Mouse (Mus musculus): Measurements from ENCODE around the gene Tmem189. TPM values are rescaled to one million over a fixed set of nuclear protein-coding genes. Genes with fewer than 3 reads are reported as not detected.
"Not testable (repeated sequence)": the region's sequence is repeated elsewhere in the genome, so short reads cannot be mapped to it uniquely, and the experiment has no call there.

Gene Tmem189
- polyA plus RNA-seq, 1 experiment from 2014 or later = 52.8 TPM

DNA sequence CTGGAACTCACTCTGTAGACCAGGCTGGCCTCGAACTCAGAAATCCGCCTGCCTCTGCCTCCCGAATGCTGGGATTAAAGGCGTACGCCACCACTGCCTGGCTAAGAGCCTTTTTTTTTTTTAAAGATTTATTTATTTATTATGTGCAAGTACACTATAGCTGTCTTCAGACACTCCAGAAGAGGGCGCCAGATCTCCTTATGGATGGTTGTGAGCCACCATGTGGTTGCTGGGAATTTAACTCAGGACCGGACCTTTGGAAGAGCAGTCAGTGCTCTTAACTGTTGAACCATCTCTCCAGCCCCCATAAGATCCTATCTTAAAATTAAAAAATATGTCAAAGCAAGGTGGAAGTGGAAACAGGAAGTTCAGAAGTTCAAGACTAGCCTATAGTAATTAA, 76.3 kb downstream of the Tmem189 start:
- ATAC-seq (ENCODE audit: low FRiP score, low TSS enrichment); H3K9me3 ChIP-seq (ENCODE audit: control insufficient read depth, low read length): not testable (repeated sequence)
- WGBS = 93% methylated on average over 6 of the region's 7 CpGs

DNA sequence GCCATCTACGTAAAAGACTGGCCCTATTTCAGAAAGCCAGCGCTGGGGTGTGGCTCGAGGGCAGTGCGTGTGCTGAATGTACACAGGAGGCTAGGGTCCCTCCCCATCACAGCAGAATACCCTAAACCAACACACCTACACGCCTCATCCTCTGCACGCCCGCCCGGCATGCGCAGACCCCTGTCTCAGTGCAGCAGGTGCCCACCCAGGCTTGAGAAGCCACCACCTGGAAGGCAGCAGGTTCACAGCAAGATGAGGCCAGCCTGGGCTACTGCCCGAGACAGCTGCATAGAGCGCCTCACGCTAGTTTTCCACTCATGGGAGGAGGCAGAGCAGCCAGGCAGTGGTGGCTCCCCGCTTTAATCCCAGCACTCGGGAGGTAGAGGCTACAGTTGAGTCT, 77.5 kb downstream of the Tmem189 start:
- ATAC-seq (ENCODE audit: low FRiP score, low TSS enrichment) = no peak
- 95% methylated on average over 14 of the region's 14 CpGs for whole genome bisulfite sequencing

More for the DNA sequence above, 76.3 kb downstream of the Tmem189 start:
- H3K27ac ChIP-seq (ENCODE audit: low read depth, low read length); H3K4me3 ChIP-seq (ENCODE audit: low read length); H3K4me2 ChIP-seq (replicated peaks; ENCODE audit: low read depth, low read length); H3K9ac ChIP-seq (ENCODE audit: low read depth, low read length); H3K27me3 ChIP-seq (ENCODE audit: control insufficient read depth, insufficient read depth, low read length); H3K4me1 ChIP-seq (ENCODE audit: control insufficient read depth, insufficient read depth, low read length): not testable (repeated sequence)
- H3K36me3 ChIP-seq (ENCODE audit: control insufficient read depth, insufficient read depth, low read length) = peaks cover 56% of the 10 kb centered on the region

DNA sequence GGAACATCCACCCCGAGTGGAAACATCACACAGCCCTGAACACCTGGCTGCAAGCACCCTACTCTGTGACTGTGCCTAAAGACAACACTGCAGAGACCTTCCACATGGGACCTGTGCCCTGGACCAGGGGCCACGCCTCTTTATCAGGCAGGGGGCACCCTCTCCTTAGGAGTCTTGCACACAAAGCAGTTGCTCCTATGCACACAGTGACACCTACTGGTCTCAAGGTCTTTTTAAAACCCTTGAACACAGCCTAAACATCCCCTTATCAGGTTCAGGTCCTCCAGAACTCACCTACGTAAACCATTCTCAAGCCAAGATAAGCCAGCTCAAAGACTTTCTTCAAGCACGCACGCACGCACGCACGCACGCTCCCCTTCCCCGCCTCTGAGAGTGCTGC, 78.3 kb downstream of the Tmem189 start:
- Histone ChIP-seq H3K4me1 (ENCODE audit: control insufficient read depth, insufficient read depth, low read length) (no peaks in the 10 kb centered on the region), H3K9ac (ENCODE audit: low read depth, low read length) (no peak overlapping the region), H3K27ac (ENCODE audit: low read depth, low read length) (no peak overlapping the region), H3K4me2 (replicated peaks; ENCODE audit: low read depth, low read length) (no peak overlapping the region), H3K27me3 (ENCODE audit: control insufficient read depth, insufficient read depth, low read length) (no peaks in the 10 kb centered on the region), H3K9me3 (ENCODE audit: control insufficient read depth, low read length) (no peaks in the 10 kb centered on the region), H3K4me3 (ENCODE audit: low read length) (no peak overlapping the region), H3K36me3 (ENCODE audit: control insufficient read depth, insufficient read depth, low read length) (peaks cover 50% of the 10 kb centered on the region)
- ATAC-seq (ENCODE audit: low FRiP score, low TSS enrichment) = 0 out of 2 replicates have a peak, but pooled peaks have one; percentile 47
- 92% methylated on average over 10 of the region's 10 CpGs for WGBS

More for the DNA sequence above, 77.5 kb downstream of the Tmem189 start:
- Histone ChIP-seq H3K27ac (ENCODE audit: low read depth, low read length) (no peak overlapping the region), H3K4me2 (replicated peaks; ENCODE audit: low read depth, low read length) (no peak overlapping the region), H3K4me1 (ENCODE audit: control insufficient read depth, insufficient read depth, low read length) (no peaks in the 10 kb centered on the region), H3K9me3 (ENCODE audit: control insufficient read depth, low read length) (no peaks in the 10 kb centered on the region), H3K9ac (ENCODE audit: low read depth, low read length) (no peak overlapping the region), H3K4me3 (ENCODE audit: low read length) (no peak overlapping the region), H3K36me3 (ENCODE audit: control insufficient read depth, insufficient read depth, low read length) (peaks cover 52% of the 10 kb centered on the region), H3K27me3 (ENCODE audit: control insufficient read depth, insufficient read depth, low read length) (no peaks in the 10 kb centered on the region)

DNA sequence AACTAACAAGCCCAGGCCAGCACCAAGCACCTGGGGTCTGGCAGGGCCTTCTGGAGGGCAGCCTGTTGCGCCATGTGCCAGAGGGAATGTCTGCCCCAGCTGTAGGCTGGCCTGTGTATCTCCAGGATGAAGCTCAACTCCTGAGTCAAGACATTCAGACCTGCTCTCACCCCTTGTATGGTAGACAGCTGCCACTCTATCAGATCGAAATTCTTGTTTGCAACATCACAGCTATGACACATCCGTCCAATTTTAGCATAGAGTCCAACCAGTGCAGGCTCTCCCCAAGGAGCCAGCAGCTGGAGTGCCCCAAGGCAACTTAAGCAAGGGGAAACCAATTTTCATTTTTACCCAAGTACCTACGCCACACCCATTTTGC, 82.9 kb downstream of the Tmem189 start:
- no peak overlapping the region for H3K4me2 ChIP-seq (replicated peaks; ENCODE audit: low read depth, low read length)
- 0 out of 2 replicates have a peak, but pooled peaks cover 3% of the 10 kb centered on the region for H3K4me1 ChIP-seq (ENCODE audit: control insufficient read depth, insufficient read depth, low read length)
- WGBS = 86% methylated on average over 4 of the region's 4 CpGs
- 0 out of 2 replicates have a peak, but pooled peaks cover 4% of the 10 kb centered on the region for H3K27me3 ChIP-seq (ENCODE audit: control insufficient read depth, insufficient read depth, low read length)
- H3K36me3 ChIP-seq (ENCODE audit: control insufficient read depth, insufficient read depth, low read length) = peaks cover 25% of the 10 kb centered on the region
- no peak overlapping the region for H3K4me3 ChIP-seq (ENCODE audit: low read length)
- H3K9me3 ChIP-seq (ENCODE audit: control insufficient read depth, low read length) = no peaks in the 10 kb centered on the region
- ATAC-seq (ENCODE audit: low FRiP score, low TSS enrichment) = no peak
- H3K27ac ChIP-seq (ENCODE audit: low read depth, low read length) = no peak overlapping the region
- H3K9ac ChIP-seq (ENCODE audit: low read depth, low read length) = no peak overlapping the region

DNA sequence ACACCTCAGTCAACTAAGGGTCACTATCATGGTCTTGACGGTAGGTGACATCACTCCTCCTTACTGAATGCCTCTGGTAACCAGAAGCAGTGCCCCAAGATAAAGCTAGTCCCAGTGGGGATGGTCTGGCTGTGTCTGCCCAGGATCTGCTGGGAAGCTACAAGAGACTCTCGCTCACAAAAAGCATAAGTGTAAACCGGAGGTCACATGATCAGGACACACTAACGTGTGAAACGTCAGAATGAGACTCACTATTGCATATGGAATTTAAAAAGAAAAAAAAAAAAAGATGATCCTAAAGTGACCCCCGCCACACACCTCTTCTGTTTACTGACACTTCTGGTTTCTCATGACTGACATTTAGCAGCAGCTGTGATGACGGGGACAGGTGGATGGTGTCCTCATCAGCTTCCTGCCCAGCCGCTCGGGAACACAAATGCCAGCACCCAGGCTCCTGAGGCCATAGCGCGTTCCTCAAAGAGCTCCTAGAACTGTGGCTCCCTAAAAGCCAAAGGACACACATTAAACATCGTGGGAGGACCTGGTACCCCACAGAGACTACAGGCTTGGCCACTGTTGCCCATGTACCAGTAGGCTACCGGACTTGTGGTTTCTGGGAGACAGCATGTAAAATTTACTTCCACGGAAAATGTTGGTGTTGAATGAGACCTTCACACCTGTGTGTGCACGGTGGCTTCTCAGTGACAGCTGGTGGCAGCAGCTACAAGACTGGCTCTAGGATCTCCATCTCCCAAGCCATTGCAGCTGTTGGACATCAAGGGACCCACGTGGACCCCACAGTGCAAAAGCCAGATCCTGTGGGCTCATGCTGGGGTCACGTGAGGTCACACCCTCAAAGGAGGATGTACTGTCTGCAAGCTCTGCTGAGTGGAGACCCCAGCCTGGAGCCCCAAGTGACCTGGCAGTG, 83.5 kb downstream of the Tmem189 start:
- Histone ChIP-seq H3K27ac (ENCODE audit: low read depth, low read length) (no peak overlapping the region), H3K4me1 (ENCODE audit: control insufficient read depth, insufficient read depth, low read length) (0 out of 2 replicates have a peak, but pooled peaks cover 3% of the 10 kb centered on the region), H3K9ac (ENCODE audit: low read depth, low read length) (no peak overlapping the region), H3K9me3 (ENCODE audit: control insufficient read depth, low read length) (no peaks in the 10 kb centered on the region), H3K4me3 (ENCODE audit: low read length) (no peak overlapping the region), H3K27me3 (ENCODE audit: control insufficient read depth, insufficient read depth, low read length) (0 out of 2 replicates have a peak, but pooled peaks cover 4% of the 10 kb centered on the region), H3K36me3 (ENCODE audit: control insufficient read depth, insufficient read depth, low read length) (peaks cover 25% of the 10 kb centered on the region), H3K4me2 (replicated peaks; ENCODE audit: low read depth, low read length) (no peak overlapping the region)
- no peak for ATAC-seq (ENCODE audit: low FRiP score, low TSS enrichment)
- 72% methylated on average over 17 of the region's 17 CpGs for WGBS

DNA sequence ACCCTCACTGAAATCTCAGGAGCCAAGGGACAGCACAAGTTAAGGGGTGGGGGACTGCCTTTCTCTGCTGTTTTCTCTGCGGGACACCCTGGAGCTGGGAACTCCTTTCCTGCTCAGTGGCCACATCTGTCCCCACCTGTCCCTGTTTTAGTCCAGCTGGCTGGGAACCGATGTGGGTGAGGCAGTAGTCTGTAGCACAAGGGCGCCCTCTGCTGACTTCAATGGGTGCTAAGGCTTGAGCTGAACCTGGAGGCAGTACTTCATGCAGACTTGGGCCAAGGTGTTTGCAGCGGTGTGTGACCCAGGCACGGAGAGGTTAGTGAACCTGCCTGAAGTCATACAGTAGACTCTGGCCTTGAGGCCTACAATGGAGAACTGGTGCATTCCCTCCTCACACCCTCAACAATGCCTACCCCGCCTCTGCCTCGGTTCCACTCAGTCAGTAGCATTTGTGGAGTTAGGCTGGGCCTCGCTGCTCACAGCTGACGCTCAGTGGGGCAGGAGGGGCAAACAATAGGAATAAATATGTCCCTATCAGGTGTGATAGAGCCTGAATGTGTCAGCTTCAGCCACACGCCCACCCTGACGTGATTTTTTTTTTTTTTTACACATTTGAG, 84.3 kb downstream of the Tmem189 start:
- WGBS = 28% methylated on average over 11 of the region's 11 CpGs
- 0 out of 2 replicates have a peak, but pooled peaks cover 3% of the 10 kb centered on the region for H3K4me1 ChIP-seq (ENCODE audit: control insufficient read depth, insufficient read depth, low read length)

DNA sequence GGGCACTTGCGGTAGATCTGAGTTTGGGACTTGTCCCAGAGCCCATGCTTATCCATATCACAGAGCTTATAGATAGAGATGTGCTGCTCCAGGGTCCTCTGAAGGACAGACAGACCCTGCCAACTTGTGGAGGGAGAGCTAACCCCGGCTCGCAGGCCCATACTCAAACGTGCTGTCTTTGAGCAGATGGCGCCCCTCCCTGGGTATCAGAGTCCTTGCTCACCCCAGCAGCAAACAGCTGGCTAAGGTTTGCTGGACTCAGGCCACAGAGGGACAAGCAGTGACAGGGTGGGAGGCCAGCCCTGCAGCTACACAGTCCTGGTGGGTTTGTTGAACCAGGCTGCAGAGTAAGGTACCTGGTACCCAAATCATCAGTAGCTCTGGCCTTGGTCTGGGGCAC, 86.6 kb downstream of the Tmem189 start:
- 44% methylated on average over 5 of the region's 5 CpGs for WGBS
- ATAC-seq (ENCODE audit: low FRiP score, low TSS enrichment) = 0 out of 2 replicates have a peak, but pooled peaks have one; percentile 16
- no peak overlapping the region; the same call in 1 of the 2 replicates for H3K9ac ChIP-seq (ENCODE audit: low read depth, low read length)
- H3K27me3 ChIP-seq (ENCODE audit: control insufficient read depth, insufficient read depth, low read length) = 0 out of 2 replicates have a peak, but pooled peaks cover 4% of the 10 kb centered on the region
- H3K4me1 ChIP-seq (ENCODE audit: control insufficient read depth, insufficient read depth, low read length) = peaks cover 6% of the 10 kb centered on the region; the same call in 1 of the 2 replicates
- H3K36me3 ChIP-seq (ENCODE audit: control insufficient read depth, insufficient read depth, low read length) = peaks cover 12% of the 10 kb centered on the region
- H3K4me3 ChIP-seq (ENCODE audit: low read length) = no peak overlapping the region
- no peak overlapping the region for H3K27ac ChIP-seq (ENCODE audit: low read depth, low read length)
- no peaks in the 10 kb centered on the region for H3K9me3 ChIP-seq (ENCODE audit: control insufficient read depth, low read length)
- no peak overlapping the region for H3K4me2 ChIP-seq (replicated peaks; ENCODE audit: low read depth, low read length)

More for the DNA sequence above, 84.3 kb downstream of the Tmem189 start:
- no peak overlapping the region for H3K4me2 ChIP-seq (replicated peaks; ENCODE audit: low read depth, low read length)
- H3K9me3 ChIP-seq (ENCODE audit: control insufficient read depth, low read length) = no peaks in the 10 kb centered on the region
- H3K27me3 ChIP-seq (ENCODE audit: control insufficient read depth, insufficient read depth, low read length) = 0 out of 2 replicates have a peak, but pooled peaks cover 4% of the 10 kb centered on the region
- H3K9ac ChIP-seq (ENCODE audit: low read depth, low read length) = no peak overlapping the region
- ATAC-seq (ENCODE audit: low FRiP score, low TSS enrichment) = peak; percentile 81
- no peak overlapping the region for H3K27ac ChIP-seq (ENCODE audit: low read depth, low read length)
- H3K36me3 ChIP-seq (ENCODE audit: control insufficient read depth, insufficient read depth, low read length) = peaks cover 24% of the 10 kb centered on the region
- H3K4me3 ChIP-seq (ENCODE audit: low read length) = no peak overlapping the region

DNA sequence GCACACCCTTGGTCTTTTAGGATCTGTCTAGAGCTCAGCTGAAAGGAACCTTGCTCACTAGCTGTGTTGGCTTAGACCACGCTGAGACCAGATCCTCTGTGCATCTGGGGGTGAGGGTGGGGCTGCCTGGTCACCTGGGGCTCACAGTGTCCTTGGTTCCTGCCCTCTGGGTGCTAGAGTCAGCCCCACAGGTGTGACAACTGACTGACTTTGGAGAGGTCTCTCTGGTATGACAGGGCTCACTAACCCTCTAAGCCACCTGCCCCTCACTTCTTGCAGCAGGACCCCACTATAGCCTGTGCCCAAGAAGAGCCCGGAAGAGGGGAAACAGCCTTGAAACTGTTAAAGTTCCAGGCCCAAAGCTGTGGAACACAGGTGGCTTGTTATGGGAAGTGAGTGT, 87.3 kb downstream of the Tmem189 start:
- H3K27ac ChIP-seq (ENCODE audit: low read depth, low read length) = no peak overlapping the region
- no peak for ATAC-seq (ENCODE audit: low FRiP score, low TSS enrichment)
- no peak overlapping the region for H3K4me3 ChIP-seq (ENCODE audit: low read length)
- H3K9me3 ChIP-seq (ENCODE audit: control insufficient read depth, low read length) = no peaks in the 10 kb centered on the region
- H3K27me3 ChIP-seq (ENCODE audit: control insufficient read depth, insufficient read depth, low read length) = 0 out of 2 replicates have a peak, but pooled peaks cover 4% of the 10 kb centered on the region
- 73% methylated on average over 2 of the region's 2 CpGs for WGBS
- no peak overlapping the region for H3K4me2 ChIP-seq (replicated peaks; ENCODE audit: low read depth, low read length)
- H3K4me1 ChIP-seq (ENCODE audit: control insufficient read depth, insufficient read depth, low read length) = peaks cover 11% of the 10 kb centered on the region; the same call in 1 of the 2 replicates
- H3K9ac ChIP-seq (ENCODE audit: low read depth, low read length) = no peak overlapping the region
- H3K36me3 ChIP-seq (ENCODE audit: control insufficient read depth, insufficient read depth, low read length) = peaks cover 9% of the 10 kb centered on the region

Data from kidney, embryonic 14.5 days (tissue).